Mouse (Mus musculus) kidney, postnatal 10 days (tissue): Measurements from ENCODE around the gene Irgc1.
A peak's percentile ranks its signal among the peaks of the same experiment; 100 is the strongest.

Experiments used
- DNase-seq: peaks from one replicate; pipeline ENCODE4 v3.0.0; 2021; ENCODE audit warnings: mixed read lengths

Gene Irgc1

DNA sequence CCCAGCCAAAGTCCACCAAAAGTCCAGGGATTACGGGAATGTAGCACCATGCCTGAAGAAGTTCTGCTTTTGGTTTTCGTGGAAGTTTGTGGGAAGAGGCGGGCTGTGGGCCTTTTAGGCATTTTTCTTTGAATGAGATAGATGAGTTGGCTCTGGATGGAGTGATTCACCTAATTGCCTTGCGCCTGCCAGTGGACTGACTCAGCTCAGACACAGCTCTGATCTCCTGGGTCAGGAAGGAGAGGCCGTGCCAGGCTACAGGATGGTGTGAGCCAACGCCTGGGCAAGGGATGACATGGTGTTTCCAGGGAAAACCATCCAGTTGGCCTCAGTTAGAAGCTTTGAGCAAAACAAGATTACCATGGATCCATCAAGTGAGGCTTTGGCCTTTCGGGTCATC is 18.3 kb upstream of the Irgc1 start:
- DNase-seq: no peak

DNA sequence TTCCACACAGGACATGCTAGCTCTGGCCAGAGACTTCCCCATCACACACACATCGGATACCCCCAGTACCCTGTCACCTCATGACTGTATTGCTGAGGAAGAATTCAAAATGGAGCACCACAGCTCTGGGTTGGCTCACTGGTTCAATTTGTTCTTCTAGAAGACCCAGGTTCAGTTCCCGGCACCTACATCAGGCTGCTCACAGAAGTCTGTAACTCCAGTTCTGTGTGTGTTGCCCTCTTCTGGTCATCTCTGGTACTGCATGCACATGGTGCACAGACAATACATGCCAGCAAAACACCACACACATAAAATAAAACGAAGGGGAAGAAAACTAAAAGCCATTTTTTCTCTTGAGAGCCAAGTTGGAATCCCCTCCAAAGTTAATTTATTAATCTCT is 17.0 kb upstream of the Irgc1 start:
- no peak for DNase-seq

DNA sequence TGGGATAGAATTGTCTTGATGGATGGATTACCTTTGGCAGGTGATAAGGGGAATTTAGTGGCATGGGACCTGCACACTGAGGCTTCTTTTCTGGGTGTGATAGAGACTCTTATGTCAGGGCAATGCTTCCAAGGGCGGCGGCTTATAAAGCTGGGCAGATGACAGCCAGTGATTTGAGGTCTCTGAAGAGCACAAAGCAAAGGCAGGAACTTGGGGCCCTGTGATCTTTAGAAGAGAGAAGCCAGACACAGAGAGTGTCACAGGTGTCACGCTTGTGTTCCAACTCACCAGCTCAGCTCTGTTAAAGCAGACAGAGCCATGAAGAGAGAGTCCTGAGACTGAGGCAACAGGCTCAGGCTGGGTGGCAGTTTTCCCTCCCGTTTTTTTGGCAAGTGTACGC is 15.8 kb upstream of the Irgc1 start:
- DNase-seq: no peak

DNA sequence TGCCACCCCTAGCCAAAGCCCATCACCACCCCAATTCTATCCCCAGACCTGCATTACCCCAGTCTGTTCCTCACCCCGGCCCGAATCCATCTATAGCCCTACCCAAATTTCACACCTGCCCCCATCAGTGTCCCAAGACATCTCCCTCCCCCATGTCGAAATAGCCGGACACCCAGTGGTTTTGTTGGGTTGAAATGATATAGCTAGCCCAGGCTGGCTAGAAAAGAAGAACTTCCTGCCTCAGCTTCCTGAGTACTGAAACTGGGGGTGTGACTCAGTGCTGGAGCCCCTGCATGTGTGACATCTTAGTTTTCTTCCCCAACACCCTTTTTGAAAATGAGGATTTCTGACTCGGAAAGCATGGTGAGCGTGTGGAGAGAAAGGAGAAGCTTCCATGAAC is 14.7 kb upstream of the Irgc1 start:
- no peak for DNase-seq

GRCm38 (mm10) chr7:24462388-24463319 is 10.6 kb upstream of the Irgc1 start, which contains the start of gene Plaur:
Plaur (plus strand) TSS chr7:24462484.
- peak; percentile 57 for DNase-seq

DNA sequence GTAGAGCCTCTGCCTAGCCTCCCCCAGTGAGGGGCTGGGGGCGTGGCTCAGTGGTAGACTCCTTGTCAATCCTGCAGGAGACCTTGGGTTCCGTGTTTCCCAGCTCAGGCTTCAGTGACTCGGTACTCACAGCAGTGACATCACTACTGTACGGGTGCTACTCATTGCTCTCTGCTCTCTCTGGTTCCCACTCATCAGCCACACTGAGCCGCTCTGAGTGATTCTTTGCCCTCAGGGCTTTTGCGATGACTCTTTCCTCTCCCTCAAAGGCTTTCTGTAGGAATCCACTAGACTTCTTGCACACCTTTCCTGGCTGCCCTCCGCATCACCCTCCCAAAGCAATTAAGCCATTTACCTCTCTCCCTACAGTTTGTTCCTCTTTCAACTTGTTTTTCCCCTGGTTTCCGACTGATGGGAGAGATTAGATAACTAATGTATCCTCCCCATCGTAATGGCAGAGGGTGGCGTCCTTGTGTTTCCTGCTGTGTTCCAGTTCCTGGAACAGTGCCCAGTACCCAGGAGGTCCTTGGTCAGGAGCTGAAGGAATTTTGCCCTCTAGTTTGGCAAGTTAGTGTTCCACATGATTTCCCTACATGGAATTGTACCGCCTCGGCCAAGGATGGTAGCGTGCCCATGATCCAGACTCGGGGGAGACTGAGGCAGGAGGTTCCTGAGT is 9.4 kb upstream of the Irgc1 start:
- DNase-seq: peak; percentile 77

DNA sequence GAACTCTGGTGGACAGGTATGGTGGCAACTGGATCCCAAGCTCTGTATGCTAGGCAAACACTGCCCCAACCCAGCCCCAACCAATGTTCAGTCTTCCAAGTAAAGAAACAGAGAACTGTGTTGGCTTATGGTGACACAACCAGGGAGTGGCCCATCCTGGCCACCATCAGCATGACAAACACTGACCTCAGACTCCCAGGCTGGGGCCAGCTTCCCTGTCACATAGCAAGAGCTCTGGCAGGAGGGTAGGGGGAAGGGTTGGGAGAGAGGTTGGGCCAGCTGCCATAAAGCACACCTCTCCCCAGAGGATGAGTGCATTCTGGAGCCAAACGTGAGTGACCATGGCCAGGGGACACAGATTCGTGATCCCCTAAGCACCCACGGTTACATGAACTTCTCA is 7.7 kb upstream of the Irgc1 start:
- DNase-seq: peak; percentile 31

DNA sequence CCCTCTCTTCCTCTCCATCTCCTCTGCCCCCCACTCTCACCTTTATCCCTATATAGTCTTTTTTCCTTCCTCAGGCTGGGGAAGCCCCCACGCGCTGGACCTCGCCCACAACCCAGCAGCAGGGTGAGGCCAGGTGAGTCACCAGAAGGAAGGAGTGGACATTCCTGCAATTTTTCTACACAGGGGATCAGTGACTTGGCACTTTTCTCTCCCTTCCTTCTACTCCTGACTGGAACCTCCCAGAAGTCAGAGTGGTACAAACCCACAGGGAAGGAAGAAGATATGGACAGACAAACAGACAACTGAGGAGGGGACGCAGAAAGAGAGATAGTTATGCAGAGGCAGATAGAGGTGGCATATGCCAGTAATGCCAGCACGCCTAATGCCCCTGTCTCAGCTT is 7.3 kb upstream of the Irgc1 start:
- no peak for DNase-seq

- no peak for DNase-seq
These were observed 5.8 kb upstream of the Irgc1 start for GRCm38 (mm10) chr7:24457726-24458370.

DNA sequence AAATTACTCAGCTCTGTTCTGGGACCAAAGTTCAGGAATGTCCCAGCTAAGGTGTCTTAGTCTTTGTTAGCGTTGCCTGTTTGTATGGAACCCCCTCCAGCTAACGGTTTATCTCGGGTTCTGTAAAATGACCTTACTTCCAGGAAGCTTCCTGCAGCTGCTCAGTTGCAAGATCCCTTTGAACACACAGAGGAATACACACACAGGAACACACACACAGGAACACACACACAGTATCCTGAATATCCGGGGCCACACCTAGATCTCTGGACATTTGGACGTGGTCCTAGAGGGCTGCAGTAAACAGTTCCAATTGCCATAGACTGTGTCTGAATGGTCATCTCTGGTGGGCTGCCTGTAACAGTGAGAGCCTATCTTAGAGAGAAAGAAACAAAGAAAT is 3.6 kb upstream of the Irgc1 start:
- DNase-seq: no peak

- no peak for DNase-seq
These were observed 2.1 kb upstream of the Irgc1 start for GRCm38 (mm10) chr7:24454199-24454598.

- no peak for DNase-seq
These were observed 1.5 kb downstream of the Irgc1 start for GRCm38 (mm10) chr7:24450585-24451017.

DNA sequence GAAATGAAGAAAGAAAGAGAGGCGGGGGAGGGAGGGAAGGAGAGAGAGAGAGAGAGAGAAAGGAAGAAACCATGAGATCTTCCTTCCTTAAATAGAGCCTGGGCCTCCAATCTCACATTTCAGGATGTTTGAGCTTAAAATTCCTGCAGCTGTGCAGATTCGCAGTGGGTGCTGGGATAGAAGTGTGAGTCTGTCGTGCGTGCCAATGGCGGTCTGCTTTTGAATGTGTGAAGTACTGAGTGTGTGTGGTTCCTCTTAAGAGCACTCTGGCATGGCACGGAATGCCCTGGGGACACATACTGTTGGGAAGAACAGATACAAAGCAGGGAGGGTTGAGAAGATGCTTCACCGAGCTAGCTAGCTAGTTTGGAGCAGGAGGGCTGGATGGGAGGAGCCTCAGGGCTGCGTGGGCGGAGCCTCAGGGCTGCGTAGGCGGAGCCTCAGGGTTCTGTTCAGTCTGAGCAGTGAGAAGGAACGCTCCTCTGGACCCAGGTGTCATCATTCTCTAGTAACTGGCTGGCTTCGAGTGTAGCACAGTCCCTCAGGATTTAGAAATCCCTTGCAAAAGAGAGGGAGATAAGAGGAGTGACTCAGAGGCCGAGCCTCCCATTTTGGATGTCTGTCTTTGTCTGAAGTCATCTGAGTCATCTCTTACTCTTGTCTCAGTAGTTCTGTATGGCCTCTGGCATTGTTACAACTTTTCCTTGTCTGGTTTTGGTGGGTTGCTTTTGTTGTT is 3.1 kb downstream of the Irgc1 start:
- DNase-seq: no peak

DNA sequence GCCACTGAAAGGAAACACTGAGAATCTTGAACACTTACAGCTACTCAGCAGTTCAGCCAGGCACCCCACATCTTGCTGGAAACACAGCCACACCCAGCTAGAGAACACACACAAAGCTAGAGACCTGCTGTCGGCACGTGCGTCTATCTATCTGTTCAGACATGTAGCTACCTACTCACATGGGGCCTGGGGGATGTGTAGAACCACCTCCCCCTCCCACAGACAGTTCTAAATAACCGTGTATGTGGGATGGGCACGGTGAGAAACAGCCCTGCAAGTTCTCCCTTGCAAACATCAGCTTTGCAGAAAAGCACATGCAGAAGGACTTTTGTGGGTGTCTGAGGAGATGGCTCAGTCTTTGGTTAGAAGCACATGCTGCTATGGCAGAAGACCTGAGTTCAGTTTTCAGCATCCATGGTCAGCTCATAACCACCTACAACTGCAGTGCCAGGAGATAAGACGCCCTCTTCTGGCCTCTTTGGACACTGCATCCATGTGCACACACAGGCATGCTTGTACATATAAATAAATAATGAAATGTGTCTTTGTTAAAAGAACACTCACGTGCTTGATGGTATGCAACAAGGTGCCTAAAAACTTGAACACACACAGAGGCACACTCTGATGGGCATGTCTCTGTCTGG is 5.3 kb downstream of the Irgc1 start:
- DNase-seq: no peak

GRCm38 (mm10) chr7:24445266-24445926 is 6.7 kb downstream of the Irgc1 start:
- no peak for DNase-seq

DNA sequence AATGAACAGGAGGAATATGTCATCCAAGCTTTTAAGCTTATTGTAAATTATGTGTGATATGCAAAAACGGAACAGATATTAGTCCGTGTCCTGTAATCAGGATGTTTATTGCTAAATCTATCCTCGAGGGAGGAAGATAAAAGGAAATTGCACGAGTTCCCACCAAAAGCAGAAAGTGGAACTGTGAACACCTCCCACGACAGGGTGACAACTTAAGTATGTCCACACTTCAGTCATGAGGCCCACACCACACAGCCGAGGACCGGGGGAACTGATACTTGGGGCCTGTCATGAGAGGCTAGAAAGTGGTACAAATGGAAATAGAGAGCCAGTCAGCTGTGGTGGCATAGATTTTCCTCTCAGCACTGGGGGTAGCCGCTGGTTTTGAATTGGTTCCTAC is 9.8 kb downstream of the Irgc1 start:
- DNase-seq: no peak

DNA sequence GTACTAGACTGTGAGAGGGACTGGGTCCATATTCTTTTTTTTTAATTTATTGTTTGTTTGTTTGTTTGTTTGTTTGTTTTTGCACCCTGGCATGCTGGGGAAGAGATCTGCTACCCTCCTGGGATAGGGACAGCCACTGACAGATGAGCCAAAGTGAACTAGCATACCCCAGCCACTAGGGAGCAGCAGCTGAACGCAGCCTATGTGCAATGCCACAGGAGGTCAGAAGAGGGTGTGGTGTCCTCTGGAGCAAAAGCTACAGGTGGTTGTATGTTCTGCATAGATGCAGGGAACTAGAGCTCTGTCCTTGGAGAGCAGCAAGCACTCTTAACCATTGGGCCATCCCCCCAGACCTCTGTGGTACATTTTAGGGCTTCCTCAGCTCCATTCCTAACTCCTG is 10.3 kb downstream of the Irgc1 start:
- peak; percentile 76 for DNase-seq

DNA sequence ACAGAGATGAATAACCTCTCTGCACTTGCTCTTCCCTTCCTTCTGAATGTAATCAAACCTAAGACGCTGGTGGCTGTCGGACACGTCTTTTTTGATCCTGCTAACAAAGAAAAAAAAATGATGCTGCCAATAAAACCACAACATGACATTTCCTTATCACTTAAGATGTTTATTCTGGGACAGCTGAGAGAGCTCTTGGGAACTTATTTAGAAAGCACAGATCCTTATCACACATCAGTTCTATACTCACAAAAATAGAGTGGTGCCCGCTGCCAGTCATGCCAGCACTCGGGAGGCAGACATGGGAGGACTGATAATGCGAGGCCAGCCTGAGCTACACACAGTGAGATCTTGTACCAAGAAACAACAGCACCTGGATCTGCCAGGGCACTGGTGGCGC is 12.2 kb downstream of the Irgc1 start:
- no peak for DNase-seq

DNA sequence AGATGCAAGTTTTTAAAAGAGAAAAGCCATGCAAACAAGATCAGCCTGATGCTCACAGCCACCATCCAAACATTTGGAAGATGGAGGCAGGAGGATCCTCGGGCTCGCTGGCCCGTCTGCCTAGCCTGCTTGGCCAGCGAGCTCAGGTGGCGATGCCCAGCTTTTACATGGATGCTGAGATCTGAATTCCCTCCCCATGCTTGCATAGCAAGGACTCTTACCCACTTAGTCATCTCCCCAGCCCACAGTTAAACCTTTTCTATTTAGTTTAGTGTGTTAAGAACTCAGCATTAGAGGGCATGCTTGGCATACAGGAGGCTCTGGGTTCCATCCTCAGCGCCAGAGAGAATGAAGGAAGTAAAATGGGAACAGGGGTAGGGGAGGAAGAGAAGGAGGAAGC is 12.9 kb downstream of the Irgc1 start:
- DNase-seq: no peak

DNA sequence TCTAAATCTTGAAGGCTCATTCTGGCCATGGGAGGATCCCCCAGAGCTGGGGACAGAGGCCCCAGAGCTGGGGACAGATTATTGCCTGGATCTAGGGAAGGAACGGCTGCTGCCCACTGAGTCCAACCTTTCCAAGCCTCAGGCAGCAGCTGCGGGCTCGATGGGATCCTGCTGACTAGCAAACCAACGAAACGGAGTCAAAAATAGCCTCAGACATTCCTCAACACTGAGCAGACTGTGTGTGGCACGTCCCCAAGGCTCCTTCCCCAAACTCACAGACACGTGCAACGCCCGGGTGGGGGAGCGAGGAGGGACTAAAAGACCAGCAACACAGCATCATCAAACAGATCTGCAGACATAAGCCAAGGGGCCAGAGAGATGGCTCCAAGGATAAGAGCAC is 14.1 kb downstream of the Irgc1 start:
- no peak for DNase-seq

- DNase-seq: no peak
These were observed 16.8 kb downstream of the Irgc1 start for GRCm38 (mm10) chr7:24435305-24435704.

DNA sequence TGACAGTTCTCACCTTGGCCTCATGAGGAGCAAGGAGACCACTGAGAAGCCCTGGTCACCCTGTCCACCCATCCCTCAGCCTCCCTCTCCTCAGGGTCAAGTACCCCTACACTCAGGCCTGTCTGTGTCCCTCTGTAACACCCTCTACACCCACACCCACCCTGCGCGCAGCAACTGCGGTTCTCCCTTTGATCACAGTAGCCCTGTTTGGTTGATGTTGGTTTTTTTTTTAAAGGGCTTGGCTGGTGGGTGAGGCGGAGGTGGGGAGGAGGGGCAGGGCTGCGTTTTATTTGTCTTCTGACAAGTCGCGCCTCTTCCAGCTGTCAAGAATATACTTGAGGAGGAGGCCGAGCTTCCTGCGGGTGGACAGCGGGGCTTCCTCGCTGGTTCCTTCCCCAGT is 20.4 kb downstream of the Irgc1 start:
- no peak for DNase-seq
